Mouse (Mus musculus) testis, adult 2 months (tissue): ENCODE measurements around the gene Chrne.

ENCODE experiments used
- CTCF ChIP-seq: fragments of 200-500 bp; IDR thresholded peaks from 2 replicates; pipeline ENCODE4 v1.5.1; 2012; ENCODE audit warnings: low read depth, mild to moderate bottlenecking, inconsistent platforms, low read length, moderate library complexity; ENCODE audit not compliant: control insufficient read depth, insufficient read depth, insufficient replicate concordance
- POLR2A ChIP-seq: fragments of 200-500 bp; IDR thresholded peaks from 2 replicates; pipeline ENCODE4 v1.6.1; 2012; ENCODE audit warnings: low read depth, mild to moderate bottlenecking, inconsistent platforms, low read length, moderate library complexity; ENCODE audit not compliant: control insufficient read depth

DNA sequence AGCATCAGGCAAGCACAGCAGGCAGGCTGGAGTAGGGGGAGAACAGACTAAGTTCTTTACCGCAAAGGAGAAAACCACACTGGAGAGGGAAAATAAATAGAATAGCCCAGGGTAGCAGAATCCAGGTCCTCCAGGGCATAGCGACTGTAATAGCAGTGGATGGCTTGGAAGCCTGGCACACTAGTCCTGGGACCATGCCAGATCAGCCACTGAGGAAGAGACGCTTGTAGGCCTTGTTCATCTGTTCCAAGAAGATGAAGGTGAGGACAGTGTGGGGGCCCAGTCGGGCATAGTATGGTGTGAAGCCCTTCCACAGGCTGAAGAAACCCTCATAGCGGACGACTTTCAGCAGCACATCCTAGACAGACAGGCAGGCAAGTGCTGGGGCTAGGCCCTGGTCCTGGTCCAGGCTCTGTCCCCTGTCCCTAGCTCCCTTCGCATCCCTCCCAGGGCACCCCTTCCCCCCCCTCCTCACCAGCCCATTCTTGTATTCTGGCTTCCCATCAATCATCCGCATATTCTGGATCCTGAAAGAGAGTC is 25.6 kb upstream of the Chrne start:
- TF ChIP-seq POLR2A, result no peak
- no peak for TF ChIP-seq CTCF
